Mouse (Mus musculus) erythroid progenitor cell, adult 5-6 weeks (primary cell): Measurements from ENCODE around the gene Nox4. TPM values are rescaled to one million over a fixed set of nuclear protein-coding genes. Genes with fewer than 3 reads are reported as not detected.
"Not testable (repeated sequence)": the region's sequence is repeated elsewhere in the genome, so short reads cannot be mapped to it uniquely, and the experiment has no call there.

ENCODE experiments used
- ATAC-seq: replicated peaks from 2 replicates; pipeline ENCODE4 v1.8.0; 2016; ENCODE audit warnings: moderate number of reproducible peaks, mild to moderate bottlenecking, moderate TSS enrichment, inconsistent platforms; ENCODE audit not compliant: poor library complexity, low FRiP score, severe bottlenecking
- total RNA-seq, 2 experiments: library from RNA; stranded (forward) in 1 of 2; stranded (reverse) in 1 of 2; fragments of 150-400 nt in 1 of 2; fragments of 186-747, 209-891 nt in 1 of 2; gene quantifications; 2 replicates each; pipeline versions ENCODE4 v1.2.3 to v1.2.4; 2015 to 2017; ENCODE audit warnings: low replicate concordance in 2 of 2

Gene Nox4
- total RNA-seq, 2 experiments from 2014 or later: not detected

GRCm38 (mm10) chr7:87369131-87369530 is 123.2 kb downstream of the Nox4 start:
- no peak for ATAC-seq

- ATAC-seq: no peak
Measured at GRCm38 (mm10) chr7:87370789-87371188, 124.9 kb downstream of the Nox4 start.

GRCm38 (mm10) chr7:87371316-87371715 is 125.4 kb downstream of the Nox4 start:
- ATAC-seq: no peak

- no peak for ATAC-seq
Measured at GRCm38 (mm10) chr7:87374322-87374721, 128.4 kb downstream of the Nox4 start.

- no peak for ATAC-seq
Measured at GRCm38 (mm10) chr7:87374935-87375334, 129.0 kb downstream of the Nox4 start.

- ATAC-seq: no peak
Measured at GRCm38 (mm10) chr7:87397023-87397422, 151.1 kb downstream of the Nox4 start.

- ATAC-seq: not testable (repeated sequence)
Measured at GRCm38 (mm10) chr7:87411373-87411772, 165.5 kb downstream of the Nox4 start.

GRCm38 (mm10) chr7:87413271-87413670 is 167.4 kb downstream of the Nox4 start:
- no peak for ATAC-seq

Other genes with a start within 250 kb of the Nox4 start
- not detected in 2 replicates for gene Vmn2r79, start 250.0 kb upstream of the Nox4 start, total RNA-seq (2015; ENCODE audit: low replicate concordance)
- gene Vmn2r79, start 250.0 kb upstream of the Nox4 start, total RNA-seq (2017; ENCODE audit: low replicate concordance): not detected in 2 replicates
- gene Tyr, start 247.4 kb downstream of the Nox4 start, total RNA-seq (2015; ENCODE audit: low replicate concordance): not detected in 2 replicates
- gene Tyr, start 247.4 kb downstream of the Nox4 start, total RNA-seq (2017; ENCODE audit: low replicate concordance): not detected in 2 replicates